Mouse (Mus musculus) retina, postnatal 1 day (tissue): ENCODE measurements around the gene Zcchc8.
A peak's percentile ranks its signal among the peaks of the same experiment; 100 is the strongest.
"Not testable (repeated sequence)": the region's sequence is repeated elsewhere in the genome, so short reads cannot be mapped to it uniquely, and the experiment has no call there.

Experiments
- DNase-seq: peaks from one replicate; pipeline ENCODE4 v3.0.0-alpha.2; 2012

The Zcchc8 gene

DNA sequence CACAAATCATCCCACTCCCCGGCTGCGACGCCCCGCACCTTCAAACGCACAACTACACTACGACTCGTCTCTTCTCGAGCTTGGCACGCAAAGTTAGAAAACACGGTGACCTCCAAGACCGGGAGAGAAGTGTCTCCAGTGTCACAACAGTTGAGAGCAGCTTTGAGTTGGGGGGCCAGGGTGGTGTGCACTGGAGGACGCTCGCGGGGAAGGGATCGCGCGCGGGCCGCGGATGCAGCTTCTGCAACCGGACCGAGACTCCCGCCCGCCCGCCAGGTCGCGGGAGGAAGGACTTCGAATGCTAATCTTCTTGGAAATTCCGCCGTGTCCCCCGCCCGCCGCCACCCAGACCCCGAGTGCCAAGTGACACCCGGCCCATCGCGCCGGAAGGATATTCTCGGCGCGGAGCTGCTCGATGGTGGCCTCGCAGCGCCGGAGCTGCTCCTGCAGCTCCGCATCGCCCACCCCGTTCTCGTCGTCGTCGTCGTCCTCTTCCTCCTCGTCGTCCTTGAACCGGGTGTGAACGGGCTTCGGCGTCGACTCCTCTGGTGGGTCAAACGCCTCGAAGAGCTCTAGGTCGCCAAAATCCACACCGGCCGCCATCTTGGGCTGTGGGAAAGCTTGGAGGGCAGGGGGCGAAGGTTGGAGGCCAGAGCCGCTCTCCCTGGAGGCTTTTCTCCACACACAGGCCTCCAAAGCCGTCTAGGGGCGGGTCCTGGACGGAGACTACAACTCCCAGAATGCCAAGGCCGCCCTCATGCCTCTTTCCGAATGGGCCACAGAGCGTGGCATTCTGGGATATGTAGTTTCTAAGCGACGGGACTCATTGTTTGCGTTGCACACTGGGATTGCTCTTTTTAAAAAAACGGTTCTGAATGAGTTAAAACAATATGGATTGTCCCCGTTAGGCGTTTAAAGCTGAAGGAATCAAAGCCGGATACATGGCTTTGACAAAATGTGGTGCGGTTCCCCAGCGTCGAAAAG, at the start of gene Zcchc8:
Gene Zcchc8, minus strand, starts transcription at position 773 of the 984 bp plus-strand sequence.
- DNase-seq: peak; percentile 99

DNA sequence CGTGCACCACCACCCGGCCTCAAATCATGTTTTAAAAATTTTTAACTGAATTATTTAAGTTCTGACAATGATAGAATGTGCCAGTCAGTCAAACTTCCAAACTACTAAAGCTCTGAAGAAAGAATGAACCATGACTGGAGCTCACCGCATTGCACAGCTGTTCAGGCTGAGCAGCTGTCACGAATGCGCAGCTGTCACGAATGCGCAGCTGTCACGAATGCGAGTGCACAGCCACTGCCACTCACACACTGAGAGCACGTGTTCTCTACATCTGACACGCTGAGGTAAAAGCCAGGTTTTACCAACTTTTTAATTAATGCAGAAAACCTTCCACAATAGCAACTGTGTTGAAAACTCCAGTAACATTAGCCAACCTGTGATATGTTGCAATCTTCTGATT, 45.6 kb upstream of the Zcchc8 start:
- DNase-seq: not testable (repeated sequence)

DNA sequence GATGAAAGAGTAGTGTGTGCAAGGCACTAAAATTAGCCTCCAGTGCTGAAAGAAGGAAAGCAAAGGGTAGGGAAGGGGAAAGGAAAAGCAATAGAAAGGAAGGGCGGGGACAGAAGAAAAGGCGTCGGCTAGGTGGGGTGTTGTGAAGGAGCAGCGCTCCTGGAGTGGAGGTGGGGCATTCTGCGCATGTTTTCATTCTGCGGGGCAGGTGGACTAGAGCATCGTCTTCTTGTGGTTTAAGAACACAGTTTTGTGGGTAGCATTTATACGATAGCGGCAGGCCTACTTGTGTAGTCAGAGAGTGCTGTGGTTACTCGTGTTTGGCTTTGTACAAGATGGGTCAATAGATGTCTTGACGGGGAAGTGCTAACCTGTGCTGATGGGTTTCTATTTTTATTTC, 44.6 kb upstream of the Zcchc8 start:
- no peak for DNase-seq

DNA sequence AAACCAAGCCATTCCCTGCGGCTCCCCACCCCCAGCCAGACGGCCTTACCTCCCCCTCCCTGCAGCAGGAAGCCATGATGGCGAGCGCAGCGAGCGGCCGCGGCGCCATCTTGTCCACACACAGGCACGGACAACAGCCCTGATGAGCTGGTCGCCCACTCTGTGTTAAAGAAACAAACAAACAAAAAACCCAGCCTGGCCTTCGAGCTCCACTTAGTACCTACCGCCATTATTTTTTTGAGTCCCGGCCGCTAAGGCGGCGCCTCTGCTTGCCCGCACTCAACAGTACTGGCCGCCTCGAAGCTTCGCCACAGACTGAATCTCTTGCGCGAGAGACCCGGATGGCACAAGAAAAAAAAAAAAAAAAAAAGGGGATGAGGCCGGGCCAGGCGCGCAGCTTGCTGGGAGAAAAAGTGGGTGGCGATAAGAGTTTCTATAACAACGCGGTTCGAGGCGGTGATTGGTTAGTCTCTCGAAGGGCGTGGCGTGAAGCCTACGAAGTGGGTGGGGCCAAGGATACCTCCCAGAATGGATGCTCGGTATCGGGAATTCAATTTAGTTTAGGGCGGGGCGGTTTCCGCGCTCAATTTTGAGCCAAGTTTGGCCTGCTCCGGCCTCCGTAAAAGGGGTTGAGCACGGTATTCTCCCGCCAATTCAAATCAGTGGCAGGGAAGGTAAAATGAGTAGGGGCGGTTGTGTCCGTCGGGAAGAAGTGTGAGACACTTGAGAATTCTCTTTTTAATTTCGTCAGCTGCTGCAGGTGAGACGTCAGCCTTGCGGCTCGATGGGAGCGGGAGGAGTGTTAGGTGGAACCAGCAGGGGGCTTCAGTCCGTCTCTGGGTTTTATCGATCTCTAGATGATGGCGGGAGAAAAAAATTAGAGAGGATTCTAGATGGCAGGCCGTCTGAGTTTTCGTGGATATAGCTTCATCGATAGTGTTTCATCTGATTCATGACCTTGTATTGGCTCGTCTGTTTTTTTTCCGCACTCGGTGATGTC, 28.5 kb upstream of the Zcchc8 start, which contains the start of the genes Rsrc2 and Kntc1:
Gene Rsrc2, minus strand, starts transcription at position 350 of the 1,000 bp plus-strand sequence.
Gene Kntc1, plus strand, starts transcription at position 652 of the 1,000 bp plus-strand sequence.
- peak; percentile 100 for DNase-seq

DNA sequence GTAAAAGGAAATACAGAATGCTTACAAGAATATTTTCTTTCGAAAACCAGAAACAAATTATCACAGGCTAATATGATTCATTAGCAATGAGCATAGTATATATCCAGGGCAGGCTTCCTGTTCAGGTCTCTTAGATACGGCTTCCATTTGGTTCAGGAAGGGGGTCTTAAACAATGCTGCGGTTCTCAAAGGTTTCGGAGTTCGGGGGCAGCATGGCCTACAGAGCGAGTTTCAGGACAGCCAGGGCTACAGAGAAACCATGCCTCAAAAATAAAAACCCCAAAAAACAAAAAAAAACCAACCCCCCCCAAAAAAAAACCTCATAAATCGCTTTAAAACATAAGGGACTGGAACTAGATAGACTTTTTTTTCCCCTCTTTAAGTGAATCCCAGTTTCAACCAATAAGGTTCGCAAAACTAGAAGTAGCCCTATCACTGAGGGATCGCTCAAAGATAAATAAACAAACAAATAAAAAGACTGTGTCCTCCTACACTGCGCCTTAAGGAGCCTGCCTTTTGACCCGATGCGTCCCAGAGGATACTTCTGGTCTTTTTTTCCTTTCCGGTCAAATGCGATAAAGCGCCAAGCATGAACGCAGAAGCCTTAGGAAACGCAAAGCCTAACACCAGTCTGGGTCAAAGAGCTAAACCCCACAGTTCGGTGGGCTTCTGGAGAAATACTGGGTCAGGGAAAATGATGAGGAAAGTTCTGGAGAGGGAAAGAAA, 27.6 kb upstream of the Zcchc8 start:
- DNase-seq: peak; percentile 9

DNA sequence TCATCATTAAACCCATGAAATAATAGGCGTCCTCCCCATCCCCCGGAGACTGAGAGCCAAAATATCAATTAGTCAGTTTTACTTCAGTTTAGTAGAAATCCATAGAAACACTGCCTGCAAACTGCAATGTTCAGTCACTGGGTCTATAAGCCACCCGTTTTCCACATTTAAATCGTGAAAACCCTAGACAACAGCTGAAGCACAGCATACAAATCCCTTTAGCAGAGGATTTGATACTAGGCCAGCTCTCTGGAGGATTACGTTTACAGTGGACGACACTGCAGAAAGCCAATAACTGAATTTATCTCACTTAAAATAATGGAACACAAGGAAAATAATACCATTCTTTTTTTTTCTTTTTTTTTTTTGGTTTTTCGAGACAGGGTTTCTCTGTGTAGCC, 26.7 kb upstream of the Zcchc8 start:
- peak; percentile 36 for DNase-seq

DNA sequence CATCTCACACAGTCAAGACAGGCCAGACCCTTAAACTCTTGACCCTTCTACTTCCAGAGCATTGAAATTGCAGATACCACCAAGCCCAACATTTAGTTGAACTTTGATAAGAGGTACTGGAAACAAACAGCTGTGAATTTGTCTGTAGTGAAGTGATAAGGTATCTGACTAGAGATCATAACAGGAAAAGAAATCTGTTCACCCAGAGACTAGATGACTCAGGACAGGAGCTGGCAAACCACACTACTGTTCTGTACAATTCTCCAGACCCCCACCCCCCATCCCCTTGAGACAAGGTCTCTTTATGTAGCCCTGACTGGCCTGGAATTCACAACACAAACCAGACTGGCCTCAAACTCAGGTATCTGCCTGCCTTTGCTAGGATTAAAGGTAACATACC, 25.4 kb upstream of the Zcchc8 start:
- no peak for DNase-seq

DNA sequence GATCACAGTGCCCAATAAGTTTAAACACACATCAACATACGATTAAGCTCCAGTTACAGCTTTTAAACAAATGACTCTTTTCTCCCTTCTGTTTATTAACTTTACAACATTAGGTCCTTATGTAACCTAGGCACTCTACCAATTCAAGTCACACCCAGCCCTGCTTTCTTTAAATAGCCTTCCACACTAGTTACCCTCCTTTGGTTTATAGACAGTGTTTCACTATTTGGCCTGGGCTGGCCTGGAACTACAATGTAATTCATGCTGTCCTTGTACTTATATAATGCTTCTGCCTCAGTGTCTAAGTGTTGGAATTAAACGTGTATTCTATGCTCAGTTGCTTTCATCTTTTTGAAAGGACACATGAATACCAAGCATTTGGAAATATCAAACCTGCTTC, 23.5 kb upstream of the Zcchc8 start:
- DNase-seq: no peak

DNA sequence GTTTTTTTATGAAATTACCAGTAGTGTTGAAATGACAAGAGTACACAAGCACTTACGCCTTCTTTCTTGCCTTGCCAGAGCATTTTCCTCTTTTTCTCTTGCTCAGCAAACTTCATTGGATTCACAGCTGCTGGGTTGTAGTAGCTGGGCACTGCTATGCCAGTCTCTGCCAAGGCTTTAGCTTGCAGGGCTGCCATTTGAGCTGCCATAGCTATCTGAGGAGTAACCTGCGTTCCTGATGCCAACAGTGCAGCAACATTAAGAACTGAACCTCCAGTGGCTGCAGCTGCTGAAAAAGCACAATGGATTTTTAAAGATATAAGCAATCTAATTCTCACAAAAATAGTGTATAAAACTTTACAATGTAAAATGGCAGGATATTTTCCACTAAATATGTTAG, 10.1 kb upstream of the Zcchc8 start:
- DNase-seq: no peak

DNA sequence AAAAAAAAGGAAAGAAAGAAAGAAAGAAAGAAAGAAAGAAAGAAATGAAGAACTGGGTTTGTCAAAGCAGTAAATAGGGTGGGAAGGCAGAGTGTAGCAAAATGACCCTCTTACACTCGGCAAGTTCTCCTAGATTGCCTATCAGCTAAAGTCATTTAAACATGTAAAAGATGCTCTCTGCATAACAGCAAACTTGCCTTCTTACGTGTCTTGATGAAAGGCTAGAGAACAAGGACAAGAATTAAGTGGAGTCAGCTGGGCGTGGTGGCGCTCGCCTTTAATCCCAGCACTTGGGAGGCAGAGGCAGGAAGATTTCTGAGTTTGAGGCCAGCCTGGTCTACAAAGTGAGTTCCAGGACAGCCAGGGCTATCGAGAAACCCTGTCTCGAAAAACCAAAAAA, 2.9 kb upstream of the Zcchc8 start:
- DNase-seq: not testable (repeated sequence)

DNA sequence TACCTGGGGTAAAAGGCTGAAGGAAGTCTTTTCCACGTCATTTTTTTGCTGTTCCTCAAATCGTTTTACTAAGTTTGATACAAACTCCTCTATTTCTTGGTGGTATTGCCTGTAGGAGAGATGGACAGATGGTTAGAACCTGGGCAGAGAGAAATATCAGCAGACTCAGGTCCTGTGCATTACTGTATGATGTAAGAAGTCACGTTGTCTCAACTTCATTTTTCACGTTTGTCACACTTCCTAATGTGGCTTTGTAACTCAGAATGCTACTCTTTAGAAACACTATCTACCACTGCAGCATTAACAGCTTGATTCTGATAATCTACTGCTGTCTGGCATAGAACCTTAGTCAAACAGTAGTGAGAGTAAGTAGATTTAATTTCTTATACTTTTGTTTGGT, 6.3 kb downstream of the Zcchc8 start:
- DNase-seq: no peak

DNA sequence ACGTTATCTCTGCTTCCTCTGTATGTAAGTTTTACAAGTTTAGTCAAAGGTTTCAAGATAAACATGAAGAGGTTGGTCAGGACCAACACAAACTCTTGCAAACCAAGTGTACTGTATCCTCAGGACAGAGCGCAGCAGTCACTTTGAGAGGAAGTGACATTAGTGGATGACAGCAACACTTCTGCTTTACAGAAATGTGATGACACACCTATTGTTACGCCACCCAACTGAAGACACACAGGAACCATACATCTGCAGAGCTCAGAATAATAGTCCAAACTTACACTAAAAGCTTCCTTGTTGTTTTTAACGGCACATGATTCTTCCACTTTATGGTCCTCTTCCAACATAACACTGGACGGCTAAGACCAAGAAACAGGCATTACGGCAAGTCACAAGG, 7.1 kb downstream of the Zcchc8 start:
- no peak for DNase-seq

DNA sequence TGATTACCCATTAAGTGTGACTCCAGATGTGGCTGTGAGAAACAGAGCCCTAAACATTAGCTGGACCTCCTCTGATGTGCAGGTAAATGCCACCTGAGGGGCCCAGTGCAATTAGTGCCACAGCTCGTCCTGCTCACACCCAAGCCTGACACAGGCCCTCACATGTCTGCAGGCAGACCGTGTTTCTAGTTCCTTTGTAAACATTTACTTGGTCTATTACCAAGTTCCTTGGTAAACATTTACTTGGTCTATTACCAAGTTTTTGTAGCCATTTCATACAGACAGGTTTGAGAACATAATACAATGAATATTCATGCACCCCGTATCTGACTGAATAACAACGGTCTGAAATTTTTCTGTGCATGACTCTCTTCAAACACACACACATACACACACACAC, 11.3 kb downstream of the Zcchc8 start:
- DNase-seq: no peak

DNA sequence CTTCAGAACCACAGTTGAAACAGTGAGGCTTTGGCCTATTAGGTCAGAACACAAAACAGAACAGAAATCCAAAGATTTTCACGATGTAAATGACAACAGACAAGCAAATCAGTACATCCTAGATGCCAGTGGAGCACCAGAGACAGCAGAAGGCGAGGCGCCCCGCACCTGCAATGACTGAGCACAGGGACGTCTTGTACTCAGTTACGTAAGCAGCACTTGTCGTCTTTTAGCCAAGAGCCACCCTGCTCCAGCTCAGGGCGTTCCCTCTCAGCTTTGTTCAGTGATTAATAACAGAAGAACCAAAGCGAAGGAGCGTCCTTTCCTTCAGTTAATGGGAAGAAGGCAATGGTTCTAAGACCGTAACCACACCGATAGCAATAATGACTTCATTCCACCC, 12.3 kb downstream of the Zcchc8 start:
- DNase-seq: no peak

DNA sequence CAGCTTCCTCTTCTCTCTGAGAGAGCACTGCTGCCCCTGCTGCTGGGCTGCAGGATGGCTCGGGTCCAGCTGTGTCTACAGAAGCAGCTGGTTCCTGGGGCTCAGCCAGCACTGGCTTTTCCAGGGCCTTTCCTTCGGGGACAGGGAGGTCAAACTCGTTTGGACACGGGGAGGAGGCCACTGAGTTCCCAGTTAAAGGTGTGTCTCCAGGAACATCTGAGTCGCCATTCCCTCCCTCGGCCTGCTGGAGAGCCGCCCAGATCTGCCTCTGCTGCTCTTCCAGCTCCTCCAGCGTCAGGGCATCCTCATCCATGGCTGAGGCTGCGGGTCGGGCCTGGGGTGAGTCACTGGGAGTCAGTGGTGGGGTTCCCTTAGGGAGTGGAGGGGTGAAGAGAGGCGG, 20.3 kb downstream of the Zcchc8 start:
- no peak for DNase-seq

DNA sequence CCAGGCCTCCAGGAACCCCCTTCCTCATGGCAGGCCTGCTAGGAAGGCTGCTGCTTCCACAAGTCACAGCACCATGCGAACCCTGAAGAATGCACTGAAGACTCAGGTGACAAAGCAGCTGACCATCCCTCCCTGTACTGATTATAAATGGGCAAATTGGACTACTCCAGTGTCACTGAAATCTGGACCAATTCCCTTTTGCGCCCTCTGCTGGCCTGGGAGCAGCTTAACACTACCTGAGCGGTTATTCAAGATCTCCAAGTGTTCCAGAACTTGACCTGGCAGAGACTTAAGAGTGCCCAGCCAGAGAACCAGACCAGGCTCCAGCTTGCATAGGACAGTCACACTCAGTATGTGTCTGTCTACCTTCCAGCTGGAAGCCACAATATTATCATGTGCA, 21.7 kb downstream of the Zcchc8 start:
- DNase-seq: peak; percentile 86

DNA sequence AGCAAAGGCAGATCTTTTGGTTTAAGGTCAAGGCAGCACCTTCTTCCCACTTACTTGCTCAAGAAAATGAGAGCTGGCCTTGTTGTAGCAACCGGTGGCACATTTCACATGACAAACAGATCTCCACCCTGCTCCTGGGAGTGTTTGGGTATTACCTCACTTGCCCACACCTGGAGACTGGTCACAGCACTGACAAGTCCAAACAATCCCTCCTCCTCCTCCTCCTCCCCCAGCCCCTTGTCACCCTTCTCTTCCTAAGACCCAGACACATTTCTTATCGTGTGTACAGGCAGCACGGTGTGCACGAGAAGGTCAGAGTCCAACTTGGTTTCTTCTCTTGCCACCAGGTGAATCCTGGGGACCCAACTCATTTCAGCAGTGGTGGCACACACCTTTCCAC, 23.9 kb downstream of the Zcchc8 start:
- no peak for DNase-seq

DNA sequence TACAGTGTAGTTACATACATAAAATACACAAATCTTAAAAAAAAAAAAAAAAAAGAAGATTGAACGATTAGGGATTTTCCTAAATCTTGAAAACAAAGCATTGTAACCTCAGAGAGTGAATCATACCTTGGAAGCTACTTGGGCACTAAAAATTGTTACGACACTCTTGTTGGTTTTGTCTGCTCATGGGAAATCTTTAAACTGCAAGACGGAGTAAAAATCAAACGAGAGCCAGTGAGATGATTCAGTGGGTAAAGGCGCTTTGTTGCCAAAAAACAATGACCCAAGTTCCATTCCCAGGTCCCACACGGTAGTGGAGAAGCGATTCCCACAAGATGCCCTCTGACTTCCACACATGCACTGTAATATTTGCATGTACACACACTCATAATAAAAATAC, 24.7 kb downstream of the Zcchc8 start:
- DNase-seq: no peak

DNA sequence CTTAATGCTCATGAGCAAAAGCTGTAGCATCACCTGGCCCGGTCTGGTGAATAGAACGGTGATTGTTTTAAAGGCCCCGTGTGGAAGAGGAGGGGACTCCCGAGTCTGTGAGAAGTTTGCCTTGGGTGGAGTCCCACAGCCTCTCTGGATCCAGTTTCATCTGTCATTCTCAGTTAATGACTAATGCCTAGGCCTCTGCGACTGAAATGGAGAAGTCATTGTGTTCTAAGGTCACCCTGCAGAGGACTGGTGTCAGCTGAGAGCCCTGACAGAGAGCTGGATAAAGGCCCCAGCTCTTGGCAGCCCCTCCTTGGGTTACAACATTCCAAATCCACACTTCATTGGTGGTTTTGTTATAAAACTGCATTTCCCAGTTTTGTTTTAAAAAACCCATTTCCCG, 26.4 kb downstream of the Zcchc8 start:
- DNase-seq: no peak

DNA sequence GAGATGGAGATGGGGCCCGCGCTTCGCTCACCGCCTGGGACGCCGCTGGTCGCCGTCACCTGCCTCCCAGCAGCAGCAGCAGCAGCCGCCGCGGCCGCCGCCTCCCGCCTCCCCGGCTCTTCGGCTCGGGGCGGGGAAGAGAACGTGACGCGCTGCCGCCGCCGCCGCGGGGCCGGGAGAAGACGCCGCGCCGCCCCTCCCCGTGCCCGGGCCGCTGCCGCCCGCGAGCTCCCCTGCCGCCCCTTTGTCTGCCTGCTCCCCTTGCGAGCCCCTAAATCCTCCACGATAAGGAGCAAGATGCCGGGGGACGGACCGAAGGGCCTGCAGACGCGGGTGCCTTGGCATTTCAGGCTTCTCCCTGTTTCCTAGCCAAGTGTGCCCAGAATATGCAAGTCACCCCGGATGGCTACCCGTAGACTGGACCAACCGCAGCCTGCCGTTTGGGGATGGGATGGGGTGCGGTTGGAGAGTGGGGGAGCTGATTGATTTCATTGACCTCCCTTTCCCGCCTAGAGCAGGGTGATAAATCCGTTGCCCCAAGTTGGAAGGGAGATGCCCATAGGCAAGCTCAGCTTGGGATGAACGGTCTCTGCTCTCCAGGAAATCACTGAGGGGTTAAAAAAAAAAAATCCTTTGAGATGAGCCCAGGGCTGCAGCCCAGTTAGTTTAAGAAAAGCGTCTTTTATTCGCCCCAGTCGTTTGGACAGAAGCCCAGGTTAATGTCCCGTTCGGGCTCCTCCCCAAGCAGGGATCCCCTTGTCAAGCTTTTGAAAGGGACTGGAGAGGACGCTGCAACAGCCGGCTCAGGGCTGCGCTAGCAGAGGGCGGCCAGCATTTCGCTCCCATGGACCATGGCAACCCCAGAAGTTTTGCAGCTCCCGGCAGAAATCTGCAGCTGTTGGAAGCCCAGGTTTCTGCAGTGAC, 36.4 kb downstream of the Zcchc8 start, which contains the start of gene Clip1:
Gene Clip1, minus strand, starts transcription at position 398 of the 924 bp plus-strand sequence.
- peak; percentile 79 for DNase-seq
